13 mouse cellular contexts compared by ENCODE assay signal in the genomic region with DNA sequence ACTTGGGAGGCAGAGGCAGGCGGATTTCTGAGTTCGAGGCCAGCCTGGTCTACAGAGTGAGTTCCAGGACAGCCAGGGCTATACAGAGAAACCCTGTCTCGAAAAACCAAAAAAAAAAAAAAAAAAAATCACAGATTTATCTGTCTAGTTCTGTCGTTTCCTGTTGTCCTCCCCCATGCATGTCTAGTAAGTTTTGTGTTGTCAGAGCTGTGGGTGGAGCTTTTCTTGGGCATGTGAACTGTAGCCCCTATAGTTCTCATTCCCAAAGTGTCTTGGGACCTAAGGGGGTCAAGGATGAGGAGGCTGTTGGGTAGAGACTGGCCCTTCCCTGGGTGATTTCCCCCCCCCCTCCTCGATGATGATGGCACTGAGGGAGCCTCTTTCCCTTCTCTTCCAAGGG. TPM values are rescaled to one million over a fixed set of nuclear protein-coding genes. Genes with fewer than 3 reads are reported as not detected.
"Had no signal": no experiment of that assay in that cellular context is flagged by ENCODE, and none has a peak within 500 bp of the region (broad histone marks: within the 10 kb centered on the region; RNA-seq: fewer than 3 reads in every experiment).

No protein-coding gene starts in this region.

RNA-seq across cellular contexts. Expression of a gene that starts 14.9 kb away (rescaled TPM):
- total RNA-seq: common myeloid progenitor, adult 5-6 weeks; gastrocnemius, adult 18-20 months; gastrocnemius, adult 2 months; gastrocnemius, postnatal 36 days; granulocyte monocyte progenitor cell, adult 5-6 weeks had no signal

RNA-seq across cellular contexts. Expression of a gene that starts 27.9 kb away (rescaled TPM):
- total RNA-seq: common myeloid progenitor, adult 5-6 weeks had no signal
- polyA plus RNA-seq: embryonic facial prominence, embryonic 10.5 days; embryonic facial prominence, embryonic 11.5 days; embryonic facial prominence, embryonic 12.5 days; embryonic facial prominence, embryonic 13.5 days; erythroblast, embryonic 14.5 days; forebrain, embryonic 10.5 days; forebrain, embryonic 12.5 days; forebrain, embryonic 15.5 days had no signal
